Mouse (Mus musculus) limb, embryonic 11.5 days (tissue): ENCODE measurements around the gene Dicer1. TPM values are rescaled to one million over a fixed set of nuclear protein-coding genes. Genes with fewer than 3 reads are reported as not detected.

ENCODE experiments used
- ATAC-seq: fragments of 200-750 bp; cut with Nextera tagmentation; 2 replicates; pipeline ENCODE4 v1.8.0; 2017; ENCODE audit warnings: low read depth; ENCODE audit not compliant: insufficient number of reproducible peaks, low FRiP score, low TSS enrichment
- DNase-seq: peaks from one replicate; pipeline ENCODE4 v3.0.0-alpha.2; 2015; ENCODE audit warnings: low spot score
- H3K27ac ChIP-seq: fragments of 300-500 bp; sonication (generic); replicated peaks from 2 replicates; pipeline ENCODE4 v1.5.1; 2014; ENCODE audit warnings: low read depth, mild to moderate bottlenecking, low read length
- H3K27me3 ChIP-seq: fragments of 300-500 bp; sonication (generic); 2 replicates; pipeline ENCODE4 v1.6.1; 2014; ENCODE audit warnings: mild to moderate bottlenecking, low read length, mixed read lengths; ENCODE audit not compliant: control insufficient read depth, insufficient read depth
- H3K36me3 ChIP-seq: fragments of 300-500 bp; sonication (generic); 2 replicates; pipeline ENCODE4 v1.6.1; 2014; ENCODE audit warnings: mild to moderate bottlenecking, low read length, moderate library complexity, mixed read lengths; ENCODE audit not compliant: control insufficient read depth, insufficient read depth
- H3K4me1 ChIP-seq: fragments of 300-500 bp; sonication (generic); 2 replicates; pipeline ENCODE4 v1.6.1; 2014; ENCODE audit warnings: low read length, mixed read lengths; ENCODE audit not compliant: control insufficient read depth, insufficient read depth
- H3K4me2 ChIP-seq: fragments of 300-500 bp; sonication (generic); 2 replicates; pipeline ENCODE4 v1.6.1; 2014; ENCODE audit warnings: low read depth, mild to moderate bottlenecking, moderate library complexity; ENCODE audit not compliant: severe bottlenecking
- H3K4me3 ChIP-seq: fragments of 300-500 bp; sonication (generic); 2 replicates; pipeline ENCODE4 v1.5.1; 2014; ENCODE audit warnings: low read depth, low read length
- H3K9ac ChIP-seq: fragments of 300-500 bp; sonication (generic); 2 replicates; pipeline ENCODE4 v1.6.1; 2014; ENCODE audit warnings: mild to moderate bottlenecking, low read length
- H3K9me3 ChIP-seq: fragments of 300-500 bp; sonication (generic); 2 replicates; pipeline ENCODE4 v1.6.1; 2016; ENCODE audit warnings: low read length; ENCODE audit not compliant: control insufficient read depth
- WGBS: fragments of 180-500 bp; shearing (Covaris S2); extraction: QIAGEN DNeasy Blood & Tissue Kit; methylation state at CpG from one replicate; pipeline ENCODE4 v1.1.7; 2014; 5-methylcytosine and 5-hydroxymethylcytosine counted together
- polyA plus RNA-seq: library from polyadenylated mRNA; unstranded; fragments of >200 nt; fragmentation: Nextera tagmentation; extraction: Ambion mirVana; gene quantifications from 2 replicates; pipeline ENCODE4 v1.2.1, GENCODE M21; 2014

Gene Dicer1
- polyA plus RNA-seq, 1 experiment from 2014 or later: 38.7 TPM

DNA sequence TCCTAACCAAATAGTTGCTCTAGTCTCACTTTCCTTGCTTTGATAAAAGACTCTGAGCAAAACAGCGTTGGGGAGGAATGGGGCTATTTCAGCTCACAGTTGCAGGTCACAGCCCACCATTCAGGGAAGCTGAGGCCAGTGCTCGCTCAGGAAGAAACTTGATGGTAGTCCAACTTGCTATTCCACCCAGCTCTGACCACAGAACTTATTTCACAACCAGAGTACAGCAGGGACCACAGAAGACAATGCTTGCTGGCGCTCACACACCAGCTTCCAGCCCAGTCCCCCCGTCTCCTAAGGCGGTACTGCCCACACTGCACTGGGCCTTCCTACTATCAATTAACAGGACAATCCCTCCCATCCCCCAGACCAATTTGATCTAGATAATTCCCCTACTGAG is 36.3 kb downstream of the Dicer1 start:
- DNase-seq (no peak), ATAC-seq (no peak)
- Histone ChIP-seq H3K27me3 (no peaks in the 10 kb centered on the region), H3K4me2 (no peak overlapping the region), H3K9ac (no peak overlapping the region), H3K4me3 (no peak overlapping the region), H3K4me1 (peaks cover 7% of the 10 kb centered on the region), H3K27ac (no peak overlapping the region), H3K36me3 (peaks cover 16% of the 10 kb centered on the region), H3K9me3 (no peaks in the 10 kb centered on the region)
- WGBS: 89% methylated on average over 5 of the region's 5 CpGs

DNA sequence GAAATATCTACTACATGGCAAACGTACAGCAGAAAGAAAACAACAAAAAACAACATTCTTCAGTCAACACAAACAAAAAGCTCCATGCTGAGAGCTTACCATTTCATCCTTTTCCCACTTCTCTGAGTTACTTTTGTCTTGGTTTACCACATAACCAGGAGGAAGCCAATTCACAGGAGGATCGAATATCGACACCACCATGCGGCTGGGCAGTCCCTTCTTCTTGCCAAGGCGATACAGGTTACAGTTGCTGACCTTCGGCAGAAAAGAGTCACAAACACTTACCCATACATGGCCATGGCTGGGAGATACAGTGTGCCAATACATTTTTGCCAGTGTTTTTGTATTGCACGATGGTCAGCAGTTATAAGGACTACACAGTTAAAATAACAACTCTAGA is 51.5 kb downstream of the Dicer1 start:
- no peak overlapping the region for H3K27ac ChIP-seq

DNA sequence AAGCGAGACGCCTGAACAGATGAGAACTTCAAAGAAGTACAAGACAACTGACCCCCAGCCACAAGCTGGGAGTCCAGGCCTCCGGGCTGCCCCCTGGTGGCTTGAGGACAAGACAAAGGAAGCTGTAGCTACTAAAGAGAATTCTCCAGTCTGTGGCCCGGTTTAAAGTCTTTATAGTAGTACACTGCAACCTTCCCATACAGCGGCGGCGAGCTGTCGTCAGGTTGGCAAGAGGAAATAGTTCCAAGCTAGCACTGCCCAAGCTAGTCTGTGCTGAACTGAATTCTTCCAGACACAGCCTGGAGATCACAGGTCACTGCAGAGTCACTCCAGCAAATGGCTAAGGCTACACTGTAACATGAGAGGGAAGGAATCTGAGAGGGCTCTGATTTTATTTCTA is 52.0 kb downstream of the Dicer1 start:
- ATAC-seq: peak; percentile 91

More for the DNA sequence above, 51.5 kb downstream of the Dicer1 start:
- WGBS: 58% methylated on average over 7 of the region's 7 CpGs
- no peak for ATAC-seq
- Histone ChIP-seq H3K4me3 (no peak overlapping the region), H3K4me1 (peaks cover 8% of the 10 kb centered on the region; the same call in 1 of the 2 replicates), H3K9me3 (no peaks in the 10 kb centered on the region), H3K9ac (no peak overlapping the region), H3K27me3 (no peaks in the 10 kb centered on the region), H3K36me3 (peaks cover 12% of the 10 kb centered on the region), H3K4me2 (no peak overlapping the region)
- DNase-seq: no peak

DNA sequence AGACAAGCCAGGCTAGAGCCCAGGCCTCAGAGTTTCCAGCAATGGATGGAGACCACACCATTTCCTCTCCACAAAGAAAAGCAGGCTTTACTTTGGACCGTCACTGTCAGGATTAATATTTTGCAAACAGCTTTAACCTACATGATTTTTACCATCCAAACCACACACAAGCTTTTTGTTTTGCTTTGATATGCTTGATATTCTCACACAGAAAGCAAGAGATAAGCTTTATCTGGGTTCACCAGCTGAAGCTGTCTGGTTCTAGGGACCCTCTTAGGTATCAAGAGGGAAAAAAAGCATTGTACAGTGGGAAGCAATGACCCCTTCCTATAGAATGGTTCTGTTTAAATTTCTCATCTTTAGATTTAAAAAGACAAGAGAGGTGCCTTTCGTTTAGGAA is 56.2 kb downstream of the Dicer1 start:
- no peak overlapping the region for H3K9ac ChIP-seq
- 99% methylated on average over 2 of the region's 2 CpGs for WGBS

More for the DNA sequence above, 52.0 kb downstream of the Dicer1 start:
- no peaks in the 10 kb centered on the region for H3K9me3 ChIP-seq
- H3K36me3 ChIP-seq: peaks cover 11% of the 10 kb centered on the region
- no peak overlapping the region for H3K4me3 ChIP-seq
- peak; percentile 84 for DNase-seq
- H3K9ac ChIP-seq: no peak overlapping the region
- 40% methylated on average over 8 of the region's 8 CpGs for WGBS
- no peak overlapping the region; the same call in 1 of the 2 replicates for H3K27ac ChIP-seq
- no peaks in the 10 kb centered on the region for H3K27me3 ChIP-seq
- H3K4me1 ChIP-seq: peaks cover 8% of the 10 kb centered on the region; the same call in 1 of the 2 replicates
- H3K4me2 ChIP-seq: no peak overlapping the region

DNA sequence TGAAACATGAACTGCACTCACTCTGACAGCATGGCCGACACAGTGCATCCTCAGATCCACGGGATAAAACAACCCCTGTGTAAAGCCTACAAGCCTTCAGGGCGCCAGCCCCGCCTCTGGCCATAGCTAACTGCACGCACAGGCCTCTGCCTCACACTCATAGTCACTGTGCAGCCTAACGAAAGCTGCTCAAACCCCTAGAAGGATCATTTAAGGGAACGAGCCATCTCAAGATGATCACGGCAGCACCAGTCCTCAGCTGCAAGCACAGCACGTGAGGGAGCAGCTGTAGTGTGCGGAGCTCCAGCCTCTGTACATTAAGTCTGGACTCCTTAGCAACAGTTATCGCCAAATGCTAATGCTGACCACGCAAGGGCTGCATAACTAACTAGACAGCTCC is 58.9 kb downstream of the Dicer1 start:
- H3K9ac ChIP-seq: no peak overlapping the region
- H3K36me3 ChIP-seq: peaks cover 12% of the 10 kb centered on the region; the same call in 1 of the 2 replicates
- WGBS: 87% methylated on average over 12 of the region's 12 CpGs
- H3K27ac ChIP-seq: no peak overlapping the region
- no peaks in the 10 kb centered on the region for H3K27me3 ChIP-seq
- no peak overlapping the region for H3K4me3 ChIP-seq
- no peak overlapping the region for H3K4me2 ChIP-seq
- 0 out of 2 replicates have a peak, but pooled peaks cover 3% of the 10 kb centered on the region for H3K4me1 ChIP-seq
- no peak for ATAC-seq
- no peak for DNase-seq
- no peaks in the 10 kb centered on the region for H3K9me3 ChIP-seq

More for the DNA sequence above, 56.2 kb downstream of the Dicer1 start:
- no peak for ATAC-seq
- Histone ChIP-seq H3K27ac (no peak overlapping the region), H3K9me3 (no peaks in the 10 kb centered on the region), H3K27me3 (no peaks in the 10 kb centered on the region), H3K4me1 (0 out of 2 replicates have a peak, but pooled peaks cover 5% of the 10 kb centered on the region), H3K4me2 (no peak overlapping the region), H3K4me3 (no peak overlapping the region), H3K36me3 (peaks cover 10% of the 10 kb centered on the region; the same call in 1 of the 2 replicates)
- no peak for DNase-seq

DNA sequence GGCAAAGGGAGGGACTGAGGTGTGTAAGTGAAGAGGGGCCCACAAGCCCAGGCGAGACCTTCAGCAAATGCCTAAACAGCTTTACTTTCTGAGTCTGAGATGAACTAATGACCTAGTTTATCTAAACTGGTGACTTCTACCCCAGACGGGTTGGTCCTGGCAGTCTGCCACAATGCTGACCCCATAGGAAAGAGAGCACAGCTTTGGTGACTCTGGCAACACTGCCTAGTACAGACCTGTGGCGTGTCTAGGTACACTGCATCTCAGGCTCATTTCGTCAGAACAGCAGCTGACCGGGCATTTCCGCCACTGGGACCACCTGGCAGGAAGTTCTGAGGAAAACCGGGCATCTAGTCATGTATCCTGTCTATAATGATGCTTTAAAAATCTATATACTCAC is 61.3 kb downstream of the Dicer1 start:
- Histone ChIP-seq H3K27me3 (no peaks in the 10 kb centered on the region), H3K27ac (no peak overlapping the region), H3K4me2 (no peak overlapping the region), H3K4me1 (no peaks in the 10 kb centered on the region), H3K9ac (no peak overlapping the region), H3K36me3 (peaks cover 4% of the 10 kb centered on the region; the same call in 1 of the 2 replicates), H3K9me3 (no peaks in the 10 kb centered on the region), H3K4me3 (no peak overlapping the region)
- WGBS: 90% methylated on average over 7 of the region's 7 CpGs
- ATAC-seq (no peak), DNase-seq (no peak)

DNA sequence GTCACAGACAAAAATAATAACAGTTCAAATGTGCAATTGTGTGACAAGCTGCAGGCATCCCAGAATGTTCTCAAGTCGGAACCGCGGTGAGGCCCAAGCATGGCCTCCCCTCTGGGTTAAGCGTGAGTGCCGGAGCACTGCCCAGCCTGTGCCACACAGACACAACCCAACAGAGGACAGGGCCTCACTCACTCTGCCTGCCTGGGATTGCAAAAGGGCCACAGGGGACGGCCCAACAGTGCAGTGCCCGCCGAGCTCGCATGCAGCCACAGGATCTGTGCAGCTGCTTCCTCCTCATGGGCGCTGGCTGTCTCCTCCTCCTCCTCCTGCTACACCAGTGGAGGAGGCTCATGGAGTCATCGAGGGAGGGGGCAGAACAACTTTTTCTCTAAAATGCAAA is 62.9 kb downstream of the Dicer1 start:
- Histone ChIP-seq H3K9me3 (no peaks in the 10 kb centered on the region), H3K4me1 (peaks cover 6% of the 10 kb centered on the region; the same call in 1 of the 2 replicates), H3K36me3 (peaks cover 2% of the 10 kb centered on the region; the same call in 1 of the 2 replicates), H3K27me3 (no peaks in the 10 kb centered on the region), H3K9ac (no peak overlapping the region), H3K27ac (no peak overlapping the region), H3K4me2 (no peak overlapping the region), H3K4me3 (no peak overlapping the region)
- WGBS: 94% methylated on average over 11 of the region's 11 CpGs
- no peak for DNase-seq
- no peak for ATAC-seq

DNA sequence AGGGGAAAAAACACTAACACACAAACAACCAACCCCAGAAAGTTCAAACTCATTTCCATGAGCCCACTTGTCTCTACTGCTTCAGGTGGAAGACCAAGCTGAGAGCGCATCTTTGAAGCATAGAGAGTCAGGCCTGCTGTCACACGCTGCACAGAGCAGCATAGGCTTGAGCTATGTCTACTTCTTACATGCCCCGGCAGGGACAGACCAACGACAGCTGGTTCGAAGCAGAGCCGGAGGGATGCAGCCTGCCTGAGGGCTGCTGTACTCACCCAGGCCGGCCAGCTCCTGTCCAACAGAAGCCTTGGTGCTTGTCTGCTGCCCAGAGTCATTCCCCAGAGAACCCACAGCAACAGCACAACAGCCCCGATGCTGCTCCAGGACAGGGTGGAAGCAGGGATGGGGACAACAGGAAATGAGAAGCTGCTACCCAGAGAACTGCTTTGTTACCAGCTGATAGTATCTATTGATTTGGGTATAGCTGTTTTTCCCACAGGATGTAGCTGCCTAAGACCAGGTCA is 67.3 kb downstream of the Dicer1 start:
- no peak for DNase-seq
- no peak for ATAC-seq
- peaks cover 6% of the 10 kb centered on the region; the same call in 1 of the 2 replicates for H3K4me1 ChIP-seq
- H3K27me3 ChIP-seq: no peaks in the 10 kb centered on the region
- no peak overlapping the region for H3K27ac ChIP-seq
- no peak overlapping the region for H3K9ac ChIP-seq
- WGBS: 81% methylated on average over 8 of the region's 8 CpGs
- no peaks in the 10 kb centered on the region for H3K9me3 ChIP-seq
- H3K4me2 ChIP-seq: no peak overlapping the region
- H3K36me3 ChIP-seq: peaks cover 2% of the 10 kb centered on the region; the same call in 1 of the 2 replicates
- no peak overlapping the region for H3K4me3 ChIP-seq

DNA sequence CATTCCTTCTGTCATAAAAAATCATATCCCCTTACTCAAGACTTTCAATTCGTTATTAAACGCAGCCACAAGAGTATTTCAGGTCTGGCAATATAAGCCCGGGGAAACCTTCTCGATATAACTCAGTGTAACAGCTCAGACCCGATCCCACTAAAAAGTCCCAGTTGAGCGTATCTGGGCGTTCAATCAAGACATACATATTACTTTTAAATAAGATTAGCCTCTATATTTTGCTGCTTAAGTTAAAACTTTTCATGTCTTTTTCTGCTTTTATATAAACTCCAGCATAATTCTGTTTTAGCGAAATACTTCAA is 72.0 kb downstream of the Dicer1 start:
- no peak overlapping the region for H3K9ac ChIP-seq
- H3K36me3 ChIP-seq: no peaks in the 10 kb centered on the region
- no peak for DNase-seq
- H3K4me3 ChIP-seq: no peak overlapping the region
- no peaks in the 10 kb centered on the region for H3K9me3 ChIP-seq
- peak; percentile 9; the same call in 1 of the 2 replicates for ATAC-seq
- H3K4me1 ChIP-seq: peaks cover 26% of the 10 kb centered on the region
- no peak overlapping the region for H3K27ac ChIP-seq
- no peaks in the 10 kb centered on the region for H3K27me3 ChIP-seq
- H3K4me2 ChIP-seq: no peak overlapping the region
- WGBS: 53% methylated on average over 8 of the region's 8 CpGs
